Mouse (Mus musculus): Measurements from ENCODE around the gene Sav1. TPM values are rescaled to one million over a fixed set of nuclear protein-coding genes. Genes with fewer than 3 reads are reported as not detected.

Gene Sav1
- polyA plus RNA-seq, 1 experiment from 2014 or later: 6.6 TPM

- Histone ChIP-seq H3K9me3 (ENCODE audit: control insufficient read depth, low read length) (no peaks in the 10 kb centered on the region), H3K36me3 (ENCODE audit: control insufficient read depth, insufficient read depth, low read length) (no peaks in the 10 kb centered on the region), H3K4me2 (ENCODE audit: low read length) (no peak overlapping the region), H3K27ac (ENCODE audit: low read depth) (no peak overlapping the region), H3K4me3 (ENCODE audit: low read depth, low read length) (no peak overlapping the region), H3K9ac (ENCODE audit: low read length) (no peak overlapping the region), H3K27me3 (replicated peaks; ENCODE audit: control insufficient read depth, insufficient read depth, low read length) (no peaks in the 10 kb centered on the region), H3K4me1 (replicated peaks; ENCODE audit: control insufficient read depth, insufficient read depth, low read length) (no peaks in the 10 kb centered on the region)
- ATAC-seq (replicated peaks; ENCODE audit: low FRiP score, low TSS enrichment, low read depth) (no peak), DNase-seq (ENCODE audit: low spot score) (no peak)
- 56% methylated on average over 1 of the region's 1 CpGs for WGBS
Observed at GRCm38 (mm10) chr12:69941655-69942329, 45.0 kb downstream of the Sav1 start.

- no peak overlapping the region for H3K4me3 ChIP-seq (ENCODE audit: low read depth, low read length)
- H3K9me3 ChIP-seq (ENCODE audit: control insufficient read depth, low read length): no peaks in the 10 kb centered on the region
- 71% methylated on average over 2 of the region's 2 CpGs for WGBS
- H3K27me3 ChIP-seq (replicated peaks; ENCODE audit: control insufficient read depth, insufficient read depth, low read length): no peaks in the 10 kb centered on the region
- H3K4me1 ChIP-seq (replicated peaks; ENCODE audit: control insufficient read depth, insufficient read depth, low read length): no peaks in the 10 kb centered on the region
- H3K27ac ChIP-seq (ENCODE audit: low read depth): no peak overlapping the region
- ATAC-seq (replicated peaks; ENCODE audit: low FRiP score, low TSS enrichment, low read depth) (no peak), DNase-seq (ENCODE audit: low spot score) (no peak)
- H3K9ac ChIP-seq (ENCODE audit: low read length): no peak overlapping the region
- H3K36me3 ChIP-seq (ENCODE audit: control insufficient read depth, insufficient read depth, low read length): no peaks in the 10 kb centered on the region
- H3K4me2 ChIP-seq (ENCODE audit: low read length): no peak overlapping the region
Observed at GRCm38 (mm10) chr12:69939291-69939690, 47.5 kb downstream of the Sav1 start.

GRCm38 (mm10) chr12:69937731-69938130 lies 49.1 kb downstream of the Sav1 start:
- Histone ChIP-seq H3K27me3 (replicated peaks; ENCODE audit: control insufficient read depth, insufficient read depth, low read length) (no peaks in the 10 kb centered on the region), H3K36me3 (ENCODE audit: control insufficient read depth, insufficient read depth, low read length) (no peaks in the 10 kb centered on the region), H3K9ac (ENCODE audit: low read length) (no peak overlapping the region), H3K4me2 (ENCODE audit: low read length) (no peak overlapping the region), H3K27ac (ENCODE audit: low read depth) (no peak overlapping the region), H3K4me3 (ENCODE audit: low read depth, low read length) (no peak overlapping the region), H3K4me1 (replicated peaks; ENCODE audit: control insufficient read depth, insufficient read depth, low read length) (no peaks in the 10 kb centered on the region), H3K9me3 (ENCODE audit: control insufficient read depth, low read length) (no peaks in the 10 kb centered on the region)
- ATAC-seq (replicated peaks; ENCODE audit: low FRiP score, low TSS enrichment, low read depth) (no peak), DNase-seq (ENCODE audit: low spot score) (no peak)
- 80% methylated on average over 5 of the region's 5 CpGs for WGBS

GRCm38 (mm10) chr12:69926716-69927115 lies 60.1 kb downstream of the Sav1 start:
- Histone ChIP-seq H3K36me3 (ENCODE audit: control insufficient read depth, insufficient read depth, low read length) (no peaks in the 10 kb centered on the region), H3K9me3 (ENCODE audit: control insufficient read depth, low read length) (no peaks in the 10 kb centered on the region), H3K4me3 (ENCODE audit: low read depth, low read length) (no peak overlapping the region), H3K27me3 (replicated peaks; ENCODE audit: control insufficient read depth, insufficient read depth, low read length) (no peaks in the 10 kb centered on the region), H3K27ac (ENCODE audit: low read depth) (no peak overlapping the region), H3K4me1 (replicated peaks; ENCODE audit: control insufficient read depth, insufficient read depth, low read length) (no peaks in the 10 kb centered on the region), H3K4me2 (ENCODE audit: low read length) (no peak overlapping the region), H3K9ac (ENCODE audit: low read length) (no peak overlapping the region)
- 48% methylated on average over 7 of the region's 7 CpGs for whole genome bisulfite sequencing
- DNase-seq (ENCODE audit: low spot score) (no peak), ATAC-seq (replicated peaks; ENCODE audit: low FRiP score, low TSS enrichment, low read depth) (no peak)

GRCm38 (mm10) chr12:69924012-69924411 lies 62.8 kb downstream of the Sav1 start:
- WGBS: 19% methylated on average over 5 of the region's 5 CpGs
- Histone ChIP-seq H3K4me1 (replicated peaks; ENCODE audit: control insufficient read depth, insufficient read depth, low read length) (no peaks in the 10 kb centered on the region), H3K27me3 (replicated peaks; ENCODE audit: control insufficient read depth, insufficient read depth, low read length) (no peaks in the 10 kb centered on the region), H3K27ac (ENCODE audit: low read depth) (no peak overlapping the region), H3K9ac (ENCODE audit: low read length) (no peak overlapping the region), H3K36me3 (ENCODE audit: control insufficient read depth, insufficient read depth, low read length) (no peaks in the 10 kb centered on the region), H3K4me2 (ENCODE audit: low read length) (no peak overlapping the region), H3K4me3 (ENCODE audit: low read depth, low read length) (no peak overlapping the region), H3K9me3 (ENCODE audit: control insufficient read depth, low read length) (no peaks in the 10 kb centered on the region)
- DNase-seq (ENCODE audit: low spot score) (peak; percentile 71), ATAC-seq (replicated peaks; ENCODE audit: low FRiP score, low TSS enrichment, low read depth) (no peak)

GRCm38 (mm10) chr12:69923603-69924002 lies 63.2 kb downstream of the Sav1 start:
- Histone ChIP-seq H3K9me3 (ENCODE audit: control insufficient read depth, low read length) (no peaks in the 10 kb centered on the region), H3K36me3 (ENCODE audit: control insufficient read depth, insufficient read depth, low read length) (no peaks in the 10 kb centered on the region), H3K4me1 (replicated peaks; ENCODE audit: control insufficient read depth, insufficient read depth, low read length) (no peaks in the 10 kb centered on the region), H3K4me2 (ENCODE audit: low read length) (no peak overlapping the region), H3K27ac (ENCODE audit: low read depth) (no peak overlapping the region), H3K4me3 (ENCODE audit: low read depth, low read length) (no peak overlapping the region), H3K27me3 (replicated peaks; ENCODE audit: control insufficient read depth, insufficient read depth, low read length) (no peaks in the 10 kb centered on the region), H3K9ac (ENCODE audit: low read length) (no peak overlapping the region)
- no peak for DNase-seq (ENCODE audit: low spot score)
- no peak for ATAC-seq (replicated peaks; ENCODE audit: low FRiP score, low TSS enrichment, low read depth)
- WGBS: 74% methylated on average over 3 of the region's 3 CpGs

- Histone ChIP-seq H3K4me3 (ENCODE audit: low read depth, low read length) (no peak overlapping the region), H3K4me2 (ENCODE audit: low read length) (no peak overlapping the region), H3K9ac (ENCODE audit: low read length) (no peak overlapping the region), H3K27ac (ENCODE audit: low read depth) (no peak overlapping the region), H3K36me3 (ENCODE audit: control insufficient read depth, insufficient read depth, low read length) (no peaks in the 10 kb centered on the region), H3K4me1 (replicated peaks; ENCODE audit: control insufficient read depth, insufficient read depth, low read length) (no peaks in the 10 kb centered on the region), H3K9me3 (ENCODE audit: control insufficient read depth, low read length) (no peaks in the 10 kb centered on the region), H3K27me3 (replicated peaks; ENCODE audit: control insufficient read depth, insufficient read depth, low read length) (no peaks in the 10 kb centered on the region)
- ATAC-seq (replicated peaks; ENCODE audit: low FRiP score, low TSS enrichment, low read depth) (no peak), DNase-seq (ENCODE audit: low spot score) (no peak)
- WGBS: 79% methylated on average over 3 of the region's 3 CpGs
Observed at GRCm38 (mm10) chr12:69923128-69923527, 63.7 kb downstream of the Sav1 start.

- no peak overlapping the region for H3K4me3 ChIP-seq (ENCODE audit: low read depth, low read length)
- H3K4me1 ChIP-seq (replicated peaks; ENCODE audit: control insufficient read depth, insufficient read depth, low read length): no peaks in the 10 kb centered on the region
- H3K9ac ChIP-seq (ENCODE audit: low read length): no peak overlapping the region
- WGBS: 73% methylated on average over 1 of the region's 1 CpGs
- no peaks in the 10 kb centered on the region for H3K27me3 ChIP-seq (replicated peaks; ENCODE audit: control insufficient read depth, insufficient read depth, low read length)
- no peak for DNase-seq (ENCODE audit: low spot score)
- H3K27ac ChIP-seq (ENCODE audit: low read depth): no peak overlapping the region
- H3K36me3 ChIP-seq (ENCODE audit: control insufficient read depth, insufficient read depth, low read length): no peaks in the 10 kb centered on the region
- no peak for ATAC-seq (replicated peaks; ENCODE audit: low FRiP score, low TSS enrichment, low read depth)
- no peak overlapping the region for H3K4me2 ChIP-seq (ENCODE audit: low read length)
- no peaks in the 10 kb centered on the region for H3K9me3 ChIP-seq (ENCODE audit: control insufficient read depth, low read length)
Observed at GRCm38 (mm10) chr12:69922099-69922498, 64.7 kb downstream of the Sav1 start.

- DNase-seq (ENCODE audit: low spot score): no peak
Observed at GRCm38 (mm10) chr12:69917870-69918269, 68.9 kb downstream of the Sav1 start.

More at GRCm38 (mm10) chr12:69917870-69918269, 68.9 kb downstream of the Sav1 start:
- Histone ChIP-seq H3K4me1 (replicated peaks; ENCODE audit: control insufficient read depth, insufficient read depth, low read length) (no peaks in the 10 kb centered on the region), H3K4me3 (ENCODE audit: low read depth, low read length) (no peak overlapping the region), H3K9ac (ENCODE audit: low read length) (no peak overlapping the region), H3K27me3 (replicated peaks; ENCODE audit: control insufficient read depth, insufficient read depth, low read length) (no peaks in the 10 kb centered on the region), H3K27ac (ENCODE audit: low read depth) (no peak overlapping the region), H3K36me3 (ENCODE audit: control insufficient read depth, insufficient read depth, low read length) (no peaks in the 10 kb centered on the region), H3K4me2 (ENCODE audit: low read length) (no peak overlapping the region), H3K9me3 (ENCODE audit: control insufficient read depth, low read length) (no peaks in the 10 kb centered on the region)
- no peak for ATAC-seq (replicated peaks; ENCODE audit: low FRiP score, low TSS enrichment, low read depth)
- 70% methylated on average over 2 of the region's 2 CpGs for WGBS

Data from intestine, embryonic 14.5 days (tissue).